Mouse (Mus musculus): ENCODE measurements around the gene Hoxd3.

GRCm38 (mm10) chr2:74734451-74734850 lies 22.7 kb downstream of the Hoxd3 start:
- no peak for TF ChIP-seq CTCF (IDR thresholded peaks at IDR 0.05)
- no peak for TF ChIP-seq EP300 (IDR thresholded peaks at IDR 0.05)
